Mouse (Mus musculus) embryonic facial prominence, embryonic 10.5 days (tissue): ENCODE data around the gene Ccl21a. TPM values are rescaled to one million over a fixed set of nuclear protein-coding genes. Genes with fewer than 3 reads are reported as not detected.
"Not testable (repeated sequence)": the region's sequence is repeated elsewhere in the genome, so short reads cannot be mapped to it uniquely, and the experiment has no call there.

Experiments
- DNase-seq: peaks from one replicate; pipeline ENCODE4 v3.0.0-alpha.2; 2017; ENCODE audit warnings: low spot score
- H3K27ac ChIP-seq: fragments of 300-500 bp; sonication (generic); replicated peaks from 2 replicates; pipeline ENCODE4 v1.5.1; 2016; ENCODE audit warnings: mild to moderate bottlenecking
- H3K27me3 ChIP-seq: fragments of 300-500 bp; sonication (generic); replicated peaks from 2 replicates; pipeline ENCODE4 v1.6.1; 2016; ENCODE audit warnings: low read depth, mild to moderate bottlenecking; ENCODE audit not compliant: poor library complexity, severe bottlenecking
- H3K36me3 ChIP-seq: fragments of 300-500 bp; sonication (generic); replicated peaks from 2 replicates; pipeline ENCODE4 v1.6.1; 2016; ENCODE audit warnings: mild to moderate bottlenecking, moderate library complexity
- H3K4me1 ChIP-seq: fragments of 300-500 bp; sonication (generic); 2 replicates; pipeline ENCODE4 v1.6.1; 2016
- H3K4me3 ChIP-seq: fragments of 300-500 bp; sonication (generic); 2 replicates; pipeline ENCODE4 v1.5.1; 2016; ENCODE audit warnings: mild to moderate bottlenecking, moderate library complexity
- H3K9me3 ChIP-seq: fragments of 300-500 bp; sonication (generic); 2 replicates; pipeline ENCODE4 v1.6.1; 2016; ENCODE audit warnings: mild to moderate bottlenecking
- WGBS: fragments of 180-500 bp; shearing (Covaris S2); methylation state at CpG from one replicate; pipeline ENCODE4 v1.1.7; 2016; 5-methylcytosine and 5-hydroxymethylcytosine counted together
- polyA plus RNA-seq: library from polyadenylated mRNA; unstranded; fragments of >200 nt; fragmentation: Nextera tagmentation; extraction: Ambion mirVana; gene quantifications from 2 replicates; pipeline ENCODE4 v1.2.1, GENCODE M21; 2016

Ccl21a gene
- polyA plus RNA-seq: 0.30 and 0.63 TPM in 2 replicates

DNA sequence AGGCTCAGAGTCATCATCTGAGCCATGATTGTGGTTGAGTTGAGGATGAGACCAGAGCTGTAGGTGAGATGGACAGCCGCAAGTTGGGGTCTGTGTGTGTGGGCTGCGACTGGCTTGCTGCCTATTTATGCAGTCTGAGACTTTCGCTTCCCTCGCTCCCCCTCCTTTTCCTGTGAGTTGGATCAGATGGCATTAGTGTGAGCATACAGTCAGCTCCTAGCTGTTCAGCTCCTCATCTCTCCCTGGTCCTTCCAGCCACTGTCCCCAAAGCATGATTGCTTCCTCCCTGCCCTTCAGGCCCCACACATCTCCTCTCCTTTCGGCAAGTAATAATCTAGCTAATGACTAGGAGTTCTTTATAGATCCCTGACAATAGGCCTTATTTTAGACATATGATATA, at the start of gene Ccl21a:
Gene Ccl21a (minus strand): TSS at position 101 of the 400 bp plus-strand sequence.
- H3K27ac ChIP-seq, H3K27me3 ChIP-seq, H3K36me3 ChIP-seq, H3K4me3 ChIP-seq, H3K4me1 ChIP-seq, DNase-seq, H3K9me3 ChIP-seq: not testable (repeated sequence)
- no CpG with 5 or more reads among the region's 5 CpGs for WGBS

DNA sequence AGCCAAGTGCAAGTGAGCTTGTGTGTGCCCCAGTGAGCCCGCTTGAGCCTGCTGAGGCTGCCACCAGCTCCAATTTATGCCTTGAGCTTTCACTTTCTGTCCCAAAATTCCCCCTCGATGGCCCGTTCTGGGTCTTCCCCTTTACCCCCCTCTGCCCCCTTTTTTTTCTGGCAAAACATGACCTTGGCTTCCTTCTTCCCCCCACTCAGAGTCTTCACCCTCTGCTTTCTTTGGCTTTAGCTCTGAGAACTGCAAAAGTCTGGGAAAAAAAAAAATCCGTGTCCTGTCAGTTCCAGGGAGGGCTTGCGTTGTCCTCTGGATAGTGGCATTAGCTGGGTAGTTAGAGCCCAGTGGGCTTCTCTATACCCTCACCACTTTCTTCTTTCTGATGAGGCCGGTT, 17.3 kb downstream of the Ccl21a start, which contains the start of gene Ccl19:
Gene Ccl19 (minus strand): TSS at position 101 of the 400 bp plus-strand sequence.
- not testable (repeated sequence) for H3K27ac ChIP-seq, DNase-seq, H3K9me3 ChIP-seq, H3K4me1 ChIP-seq, H3K36me3 ChIP-seq, H3K27me3 ChIP-seq, H3K4me3 ChIP-seq
- no CpG with 5 or more reads among the region's 6 CpGs for WGBS

DNA sequence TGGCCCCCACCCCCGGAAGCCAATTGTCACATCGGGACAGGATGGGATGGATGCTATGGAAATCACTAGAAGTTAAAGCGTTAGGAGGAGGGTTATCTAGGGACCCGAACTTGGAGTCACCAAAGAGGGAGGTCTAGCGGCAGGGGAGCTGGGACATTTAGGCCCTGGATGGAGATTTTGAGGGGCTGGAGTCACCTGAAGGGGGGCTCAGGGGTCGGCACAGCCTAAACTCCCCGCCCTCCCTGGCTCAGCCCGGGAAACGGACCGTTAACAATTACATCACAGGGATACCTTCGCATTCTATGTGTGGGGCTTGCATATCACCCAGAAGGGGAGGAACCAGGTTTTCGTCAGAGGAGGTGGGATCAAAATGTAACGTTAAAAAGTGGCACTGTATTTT, 38.5 kb downstream of the Ccl21a start, which contains the start of gene 4930578G10Rik:
Gene 4930578G10Rik (plus strand): TSS at position 301 of the 400 bp plus-strand sequence.
- not testable (repeated sequence) for H3K27me3 ChIP-seq, H3K27ac ChIP-seq, H3K36me3 ChIP-seq, DNase-seq, H3K4me1 ChIP-seq, H3K9me3 ChIP-seq, H3K4me3 ChIP-seq
- WGBS: no CpG with 5 or more reads among the region's 13 CpGs

Other genes starting within 250 kb of the Ccl21a start
- gene Fam205a2, start 245.8 kb downstream of the Ccl21a start, polyA plus RNA-seq: not detected in 2 replicates
- not detected in 2 replicates for gene Gm10591, start 161.8 kb downstream of the Ccl21a start, polyA plus RNA-seq
- gene Gm2564, start 144.3 kb downstream of the Ccl21a start, polyA plus RNA-seq: not detected in 2 replicates
- gene Ccl27b, start 118.7 kb downstream of the Ccl21a start, polyA plus RNA-seq: not detected in 2 replicates
- 0.11 TPM in 1 of 2 replicates, not detected in the other for gene Il11ra2, start 112.1 kb downstream of the Ccl21a start, polyA plus RNA-seq
- 0.27 and 0.48 TPM in 2 replicates for gene 4930578G10Rik, start 38.4 kb downstream of the Ccl21a start, polyA plus RNA-seq
- not detected in 2 replicates for gene Ccl19, start 17.4 kb downstream of the Ccl21a start, polyA plus RNA-seq
- gene Fam205a1, start 79.9 kb upstream of the Ccl21a start, polyA plus RNA-seq: 0.05 TPM in 1 of 2 replicates, not detected in the other
- gene Gm12394, start 82.8 kb upstream of the Ccl21a start, polyA plus RNA-seq: 0.20 TPM in 1 of 2 replicates, not detected in the other
- 0.15 and 0.25 TPM in 2 replicates for gene Fam205c, start 100.2 kb upstream of the Ccl21a start, polyA plus RNA-seq
- 0.44 and 1.2 TPM in 2 replicates for gene Phf24, start 142.7 kb upstream of the Ccl21a start, polyA plus RNA-seq
- 10.3 and 10.9 TPM in 2 replicates for gene Dnajb5, start 175.8 kb upstream of the Ccl21a start, polyA plus RNA-seq
- gene 1700022I11Rik, start 195.6 kb upstream of the Ccl21a start, polyA plus RNA-seq: 0.54 and 0.76 TPM in 2 replicates
- gene Vcp, start 226.5 kb upstream of the Ccl21a start, polyA plus RNA-seq: 664 and 683 TPM in 2 replicates
- 25.3 and 26.0 TPM in 2 replicates for gene Fancg, start 236.5 kb upstream of the Ccl21a start, polyA plus RNA-seq